Mouse (Mus musculus): ENCODE measurements around the gene Tle6. TPM values are rescaled to one million over a fixed set of nuclear protein-coding genes. Genes with fewer than 3 reads are reported as not detected.
A peak's percentile ranks its signal among the peaks of the same experiment; 100 is the strongest.

Gene Tle6
- total and polyA plus RNA-seq, 3 experiments = 16.9 to 31.9 TPM; not detected in 1

DNA sequence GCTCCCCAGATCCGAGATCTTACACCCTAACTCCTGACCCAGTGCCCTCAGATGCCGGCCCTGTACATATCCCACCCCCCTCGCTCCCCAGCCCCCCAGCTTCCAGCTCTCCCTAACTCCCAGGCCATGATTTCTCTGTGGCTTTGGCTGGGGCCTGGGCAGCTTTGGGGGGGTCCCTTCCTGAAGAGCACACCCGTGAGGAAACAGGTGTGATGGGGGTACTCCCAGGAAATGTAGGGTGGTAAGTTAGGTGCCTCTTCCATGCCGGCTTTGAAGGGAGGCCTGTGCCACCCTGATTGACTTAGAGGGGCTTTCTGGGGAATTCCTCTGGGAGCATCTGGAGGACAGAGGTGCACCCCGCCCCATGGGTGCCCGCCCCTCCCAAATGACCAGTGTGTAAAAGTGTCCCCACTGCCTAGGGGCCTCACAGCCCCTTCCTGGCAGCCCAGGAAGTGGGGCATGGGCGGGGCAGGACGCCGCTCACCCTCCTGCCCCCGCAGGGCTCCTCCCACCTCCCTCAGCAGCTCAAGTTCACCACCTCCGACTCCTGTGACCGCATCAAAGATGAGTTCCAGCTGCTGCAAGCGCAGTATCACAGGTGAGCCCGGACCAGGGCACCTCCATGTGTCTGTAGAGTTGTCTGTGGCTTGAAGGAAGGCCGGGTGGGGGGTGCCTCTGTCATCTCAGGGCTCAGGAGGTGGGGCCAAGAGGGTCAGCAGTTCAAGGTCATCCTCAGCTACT lies 40.0 kb downstream of the Tle6 start (continued):
- TF ChIP-seq ZNF384 (IDR thresholded peaks at IDR 0.05; ENCODE audit: low read depth, low read length) (no peak), RCOR1 (IDR thresholded peaks at IDR 0.05; ENCODE audit: low read depth, low read length) (no peak), TAL1 (IDR thresholded peaks at IDR 0.05; ENCODE audit: low read length) (no peak)

DNA sequence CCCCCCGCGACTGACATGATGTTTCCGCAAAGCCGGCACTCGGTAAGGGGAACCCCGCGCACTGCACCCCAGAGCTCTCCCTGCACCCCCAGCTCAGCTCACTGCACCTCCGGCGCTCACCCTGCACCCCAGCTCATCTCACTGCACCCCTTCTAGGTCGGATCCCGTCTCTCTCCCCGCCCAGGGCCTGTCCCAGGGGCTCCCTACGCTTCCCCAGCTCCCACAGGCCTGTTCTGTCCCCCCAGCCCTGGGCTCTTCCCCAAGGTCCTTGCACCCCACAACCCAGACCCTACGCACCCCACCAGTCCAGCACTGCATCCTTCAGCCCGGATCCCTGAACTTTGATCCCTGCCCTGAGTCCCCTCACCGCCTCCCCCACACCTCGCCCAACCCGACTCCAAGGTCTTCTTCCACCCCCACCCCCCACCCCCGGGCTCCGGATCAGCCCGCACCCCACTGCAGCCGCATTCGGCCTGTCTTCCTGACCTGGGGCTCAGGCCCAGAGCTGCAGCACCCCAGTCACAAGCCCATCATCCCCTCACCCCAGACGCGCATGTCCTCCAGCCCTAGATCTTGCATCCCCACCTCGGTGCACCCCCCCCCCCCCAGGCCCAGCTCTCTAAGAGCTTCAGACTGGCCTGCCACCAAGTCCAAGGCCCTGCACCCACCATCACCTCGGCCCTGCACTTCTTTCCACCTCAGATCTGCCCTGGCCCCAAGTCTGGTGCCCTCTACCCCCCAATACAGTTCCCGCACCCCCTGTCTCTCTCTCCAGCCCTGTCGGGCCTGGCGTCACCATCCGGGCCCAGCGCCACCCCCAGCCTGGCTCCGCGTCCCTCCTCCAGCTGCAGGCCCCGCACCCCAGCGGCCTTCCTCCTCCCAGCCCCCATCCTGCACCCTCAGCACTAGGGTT lies 41.0 kb downstream of the Tle6 start:
- Histone ChIP-seq H3K9me3 (replicated peaks; ENCODE audit: insufficient read depth, low read length) (no peaks in the 10 kb centered on the region), H3K4me3 (ENCODE audit: control insufficient read depth in 1 of 2, insufficient read depth in 1 of 2, low read depth in 2 of 2, low read length in 2 of 2) (peak overlapping the region; percentile 85 to 95), H3K36me3 (ENCODE audit: control insufficient read depth in 1 of 2, insufficient read depth in 2 of 2, low read length in 2 of 2) (peaks cover 2 to 11% of the 10 kb centered on the region in 2 experiments; a peak in 2 of 4 replicates), H3K4me1 (ENCODE audit: control insufficient read depth in 1 of 2, insufficient read depth in 2 of 2, low read length in 2 of 2) (peaks cover 0 to 11% of the 10 kb centered on the region in 2 experiments; a peak in 3 of 4 replicates), H3K27ac (ENCODE audit: control insufficient read depth, low read depth, low read length) (peak overlapping the region; percentile 62), H3K27me3 (ENCODE audit: control insufficient read depth in 1 of 2, insufficient read depth in 2 of 2, low read length in 2 of 2) (no peaks in the 10 kb centered on the region), H3K79me2 (ENCODE audit: control insufficient read depth, insufficient read depth, low read length, poor library complexity) (peaks cover 27% of the 10 kb centered on the region), H3K9ac (ENCODE audit: control insufficient read depth, low read depth, low read length, poor library complexity, severe bottlenecking) (peak overlapping the region; percentile 82)
- TF ChIP-seq TCF12 (IDR thresholded peaks at IDR 0.05; ENCODE audit: low read depth, low read length) (0 out of 2 replicates have a peak, but pooled peaks have one; percentile 11), MAZ (IDR thresholded peaks at IDR 0.05; ENCODE audit: low read depth, low read length) (peak; percentile 11; the same call in 1 of the 2 replicates), MYC (IDR thresholded peaks at IDR 0.05; ENCODE audit: low read depth, low read length) (no peak), USF2 (IDR thresholded peaks at IDR 0.05; ENCODE audit: borderline replicate concordance in 1 of 2, insufficient read depth in 1 of 2, low read depth in 1 of 2, low read length in 2 of 2) (no peak), E2F4 (IDR thresholded peaks at IDR 0.05; ENCODE audit: borderline replicate concordance, low read depth, low read length) (no peak), TBP (IDR thresholded peaks at IDR 0.05; ENCODE audit: low read depth, low read length) (0 out of 2 replicates have a peak, but pooled peaks have one; percentile 20), TAL1 (IDR thresholded peaks at IDR 0.05; ENCODE audit: low read length) (no peak), NRF1 (IDR thresholded peaks at IDR 0.05; ENCODE audit: insufficient read depth, low read depth, low read length, poor library complexity, severe bottlenecking) (peak; percentile 43; the same call in 1 of the 2 replicates), HCFC1 (IDR thresholded peaks at IDR 0.05; ENCODE audit: low read depth, low read length) (peak; percentile 35), SIN3A (IDR thresholded peaks at IDR 0.05; ENCODE audit: low read length) (peak; percentile 20), CHD1 (IDR thresholded peaks at IDR 0.05; ENCODE audit: low read depth, low read length) (0 out of 2 replicates have a peak, but pooled peaks have one; percentile 28), CTCF (IDR thresholded peaks at IDR 0.05 in 2 of 3, conservative IDR thresholded peaks at IDR 0.05 in 1 of 3; ENCODE audit: control insufficient read depth in 1 of 3, insufficient read depth in 1 of 3, low read depth in 2 of 3, low read length in 3 of 3, poor library complexity in 1 of 3, severe bottlenecking in 1 of 3) (no peak), UBTF (IDR thresholded peaks at IDR 0.05; ENCODE audit: borderline replicate concordance, insufficient read depth, low read depth, low read length) (peak; percentile 49; the same call in 1 of the 2 replicates)
- peak; percentile 74 for DNase-seq (ENCODE audit: low read depth, low spot score)
